Mouse (Mus musculus) embryonic facial prominence, embryonic 15.5 days (tissue): Measurements from ENCODE around the gene Osbpl2. TPM values are rescaled to one million over a fixed set of nuclear protein-coding genes. Genes with fewer than 3 reads are reported as not detected.

Experiments used
- ATAC-seq: fragments of 200-750 bp; cut with Nextera tagmentation; 2 replicates; pipeline ENCODE4 v1.8.0; 2017; ENCODE audit warnings: low read depth, moderate TSS enrichment; ENCODE audit not compliant: insufficient number of reproducible peaks, low FRiP score, low TSS enrichment
- H3K27ac ChIP-seq: fragments of 300-500 bp; sonication (generic); replicated peaks from 2 replicates; pipeline ENCODE4 v1.5.1; 2015; ENCODE audit warnings: mild to moderate bottlenecking, inconsistent platforms
- H3K27me3 ChIP-seq: fragments of 300-500 bp; sonication (generic); 2 replicates; pipeline ENCODE4 v1.6.1; 2015; ENCODE audit warnings: inconsistent platforms
- H3K36me3 ChIP-seq: fragments of 300-500 bp; sonication (generic); 2 replicates; pipeline ENCODE4 v1.6.1; 2015; ENCODE audit warnings: mild to moderate bottlenecking, inconsistent platforms
- H3K4me1 ChIP-seq: fragments of 300-500 bp; sonication (generic); 2 replicates; pipeline ENCODE4 v1.6.1; 2015; ENCODE audit warnings: inconsistent platforms
- H3K4me2 ChIP-seq: fragments of 300-500 bp; sonication (generic); replicated peaks from 2 replicates; pipeline ENCODE4 v1.6.1; 2015; ENCODE audit warnings: mild to moderate bottlenecking, inconsistent platforms
- H3K4me3 ChIP-seq: fragments of 300-500 bp; sonication (generic); replicated peaks from 2 replicates; pipeline ENCODE4 v1.5.1; 2015; ENCODE audit warnings: mild to moderate bottlenecking, inconsistent platforms
- H3K9ac ChIP-seq: fragments of 300-500 bp; sonication (generic); 2 replicates; pipeline ENCODE4 v1.6.1; 2015; ENCODE audit warnings: inconsistent platforms
- H3K9me3 ChIP-seq: fragments of 300-500 bp; sonication (generic); replicated peaks from 2 replicates; pipeline ENCODE4 v1.6.1; 2016; ENCODE audit warnings: inconsistent platforms
- WGBS: fragments of 180-500 bp; shearing (Covaris S2); methylation state at CpG from one replicate; pipeline ENCODE4 v1.1.7; 2015; 5-methylcytosine and 5-hydroxymethylcytosine counted together
- polyA plus RNA-seq: library from polyadenylated mRNA; unstranded; fragments of >200 nt; fragmentation: Nextera tagmentation; extraction: Ambion mirVana; gene quantifications from 2 replicates; pipeline ENCODE4 v1.2.1, GENCODE M21; 2015

The Osbpl2 gene
- polyA plus RNA-seq, 1 experiment from 2014 or later = 43.0 TPM

- Histone ChIP-seq H3K36me3 (no peaks in the 10 kb centered on the region), H3K4me1 (peaks cover 21% of the 10 kb centered on the region), H3K4me2 (no peak overlapping the region), H3K9me3 (no peaks in the 10 kb centered on the region), H3K27ac (no peak overlapping the region), H3K27me3 (peaks cover 54% of the 10 kb centered on the region), H3K9ac (no peak overlapping the region), H3K4me3 (no peak overlapping the region)
- ATAC-seq = no peak
- WGBS = 17% methylated on average over 8 of the region's 8 CpGs
Observed at GRCm38 (mm10) chr2:180105441-180106190, 13.5 kb upstream of the Osbpl2 start.

- H3K9ac ChIP-seq = no peak overlapping the region
- 65% methylated on average over 4 of the region's 4 CpGs for WGBS
- H3K27ac ChIP-seq = no peak overlapping the region
- no peak overlapping the region for H3K4me3 ChIP-seq
- H3K27me3 ChIP-seq = peaks cover 40% of the 10 kb centered on the region
- no peaks in the 10 kb centered on the region for H3K36me3 ChIP-seq
- H3K4me2 ChIP-seq = no peak overlapping the region
- ATAC-seq = no peak
- no peaks in the 10 kb centered on the region for H3K9me3 ChIP-seq
- H3K4me1 ChIP-seq = peaks cover 21% of the 10 kb centered on the region
Observed at GRCm38 (mm10) chr2:180107081-180107480, 12.0 kb upstream of the Osbpl2 start.

GRCm38 (mm10) chr2:180108285-180108684, 10.8 kb upstream of the Osbpl2 start:
- peaks cover 15% of the 10 kb centered on the region for H3K4me1 ChIP-seq
- H3K4me2 ChIP-seq = no peak overlapping the region
- H3K9ac ChIP-seq = no peak overlapping the region
- no peak for ATAC-seq
- H3K36me3 ChIP-seq = no peaks in the 10 kb centered on the region
- H3K27me3 ChIP-seq = peaks cover 30% of the 10 kb centered on the region
- H3K9me3 ChIP-seq = no peaks in the 10 kb centered on the region
- WGBS = 60% methylated on average over 6 of the region's 6 CpGs
- no peak overlapping the region for H3K4me3 ChIP-seq
- H3K27ac ChIP-seq = no peak overlapping the region

- Histone ChIP-seq H3K4me2 (no peak overlapping the region), H3K4me3 (no peak overlapping the region), H3K4me1 (peaks cover 42% of the 10 kb centered on the region), H3K36me3 (no peaks in the 10 kb centered on the region), H3K27ac (no peak overlapping the region; the same call in 1 of the 2 replicates), H3K9ac (no peak overlapping the region), H3K9me3 (no peaks in the 10 kb centered on the region), H3K27me3 (peaks cover 2% of the 10 kb centered on the region; the same call in 1 of the 2 replicates)
- 45% methylated on average over 17 of the region's 17 CpGs for WGBS
- ATAC-seq = no peak
Observed at GRCm38 (mm10) chr2:180113909-180114890, 4.9 kb upstream of the Osbpl2 start.

- Histone ChIP-seq H3K27ac (peak overlapping the region; percentile 8; the same call in 1 of the 2 replicates), H3K9me3 (no peaks in the 10 kb centered on the region), H3K27me3 (peaks cover 2% of the 10 kb centered on the region; the same call in 1 of the 2 replicates), H3K4me3 (no peak overlapping the region), H3K4me1 (peaks cover 48% of the 10 kb centered on the region), H3K36me3 (no peaks in the 10 kb centered on the region), H3K9ac (no peak overlapping the region), H3K4me2 (no peak overlapping the region)
- no peak for ATAC-seq
- WGBS = 52% methylated on average over 6 of the region's 6 CpGs
Observed at GRCm38 (mm10) chr2:180115279-180115678, 3.8 kb upstream of the Osbpl2 start.

- H3K27me3 ChIP-seq = peaks cover 2% of the 10 kb centered on the region; the same call in 1 of the 2 replicates
- 61% methylated on average over 10 of the region's 10 CpGs for WGBS
- 0 out of 2 replicates have a peak, but pooled peaks cover 2% of the 10 kb centered on the region for H3K36me3 ChIP-seq
- H3K27ac ChIP-seq = no peak overlapping the region
- no peak overlapping the region for H3K9ac ChIP-seq
- peaks cover 53% of the 10 kb centered on the region for H3K4me1 ChIP-seq
- H3K9me3 ChIP-seq = no peaks in the 10 kb centered on the region
- H3K4me3 ChIP-seq = no peak overlapping the region
- no peak overlapping the region for H3K4me2 ChIP-seq
- no peak for ATAC-seq
Observed at GRCm38 (mm10) chr2:180116081-180116493, 3.0 kb upstream of the Osbpl2 start.

- ATAC-seq = no peak
- Histone ChIP-seq H3K4me2 (no peak overlapping the region), H3K27ac (no peak overlapping the region; the same call in 1 of the 2 replicates), H3K27me3 (peaks cover 2% of the 10 kb centered on the region; the same call in 1 of the 2 replicates), H3K9ac (no peak overlapping the region), H3K4me1 (peaks cover 54% of the 10 kb centered on the region), H3K9me3 (no peaks in the 10 kb centered on the region), H3K4me3 (no peak overlapping the region), H3K36me3 (0 out of 2 replicates have a peak, but pooled peaks cover 5% of the 10 kb centered on the region)
- WGBS = 68% methylated on average over 8 of the region's 8 CpGs
Observed at GRCm38 (mm10) chr2:180116741-180117484, 2.2 kb upstream of the Osbpl2 start.

GRCm38 (mm10) chr2:180117485-180118194, 1.5 kb upstream of the Osbpl2 start:
- Histone ChIP-seq H3K4me3 (no peak overlapping the region), H3K27me3 (peaks cover 1% of the 10 kb centered on the region; the same call in 1 of the 2 replicates), H3K9me3 (no peaks in the 10 kb centered on the region), H3K9ac (no peak overlapping the region), H3K27ac (no peak overlapping the region; the same call in 1 of the 2 replicates), H3K4me2 (peak overlapping the region; percentile 87; the same call in 1 of the 2 replicates), H3K36me3 (0 out of 2 replicates have a peak, but pooled peaks cover 5% of the 10 kb centered on the region), H3K4me1 (peaks cover 54% of the 10 kb centered on the region)
- no peak for ATAC-seq
- WGBS = 8% methylated on average over 13 of the region's 13 CpGs

GRCm38 (mm10) chr2:180119439-180120291, 559 bp downstream of the Osbpl2 start:
- Histone ChIP-seq H3K4me3 (peak overlapping the region; percentile 92), H3K9ac (peak overlapping the region; percentile 84), H3K9me3 (no peaks in the 10 kb centered on the region), H3K4me1 (peaks cover 46% of the 10 kb centered on the region), H3K36me3 (0 out of 2 replicates have a peak, but pooled peaks cover 8% of the 10 kb centered on the region), H3K27ac (peak overlapping the region; percentile 78), H3K27me3 (no peaks in the 10 kb centered on the region), H3K4me2 (peak overlapping the region; percentile 87)
- no peak; the same call in 1 of the 2 replicates for ATAC-seq
- under 1% methylated on average over 60 of the region's 68 CpGs for WGBS
